Mouse (Mus musculus): ENCODE data around the gene Nlrp6. TPM values are rescaled to one million over a fixed set of nuclear protein-coding genes. Genes with fewer than 3 reads are reported as not detected.

Nlrp6 gene
- not detected in 2 replicates for polyA plus RNA-seq (2011; ENCODE audit: insufficient read depth, insufficient read length, low read depth, missing spikeins)

- H3K36me3 ChIP-seq (ENCODE audit: control insufficient read depth, insufficient read depth, low read length, poor library complexity, severe bottlenecking) = no peaks in the 10 kb centered on the region
- H3K9ac ChIP-seq (ENCODE audit: low read depth, poor library complexity, severe bottlenecking) = no peak within 1 kb of the TSS
- H3K27me3 ChIP-seq (ENCODE audit: control insufficient read depth, insufficient read depth, low read length, poor library complexity, severe bottlenecking) = no peaks in the 10 kb centered on the region
- no peak within 1 kb of the TSS for H3K27ac ChIP-seq (ENCODE audit: insufficient read depth, low read length)
- TF ChIP-seq CTCF (IDR thresholded peaks at IDR 0.05; ENCODE audit: low read depth, low read length) (no peak), EP300 (IDR thresholded peaks at IDR 0.05; ENCODE audit: insufficient read depth, low read depth, low read length) (no peak), POLR2A (IDR thresholded peaks at IDR 0.05; ENCODE audit: insufficient read depth, low read length) (no peak)
- H3K4me3 ChIP-seq (ENCODE audit: low read depth, low read length) = no peak within 1 kb of the TSS
- H3K4me1 ChIP-seq (ENCODE audit: control insufficient read depth, insufficient read depth, low read length) = no peaks in the 10 kb centered on the region
- H3K9me3 ChIP-seq (replicated peaks; ENCODE audit: control insufficient read depth, insufficient read depth, low read length, poor library complexity, severe bottlenecking) = no peaks in the 10 kb centered on the region
Observed at GRCm38 (mm10) chr7:140920418-140921029, at the start of gene Nlrp6. Gene Nlrp6 (plus strand): TSS chr7:140920902.

GRCm38 (mm10) chr7:140874224-140874623 is 46.5 kb upstream of the Nlrp6 start:
- no peaks in the 10 kb centered on the region for H3K9me3 ChIP-seq (replicated peaks; ENCODE audit: control insufficient read depth, insufficient read depth, low read length, poor library complexity, severe bottlenecking)
- H3K9ac ChIP-seq (ENCODE audit: low read depth, poor library complexity, severe bottlenecking) = no peak overlapping the region
- TF ChIP-seq CTCF (IDR thresholded peaks at IDR 0.05; ENCODE audit: low read depth, low read length) (no peak), EP300 (IDR thresholded peaks at IDR 0.05; ENCODE audit: insufficient read depth, low read depth, low read length) (no peak), POLR2A (IDR thresholded peaks at IDR 0.05; ENCODE audit: insufficient read depth, low read length) (no peak)
- H3K27ac ChIP-seq (ENCODE audit: insufficient read depth, low read length) = no peak overlapping the region
- no peak overlapping the region for H3K4me3 ChIP-seq (ENCODE audit: low read depth, low read length)
- H3K27me3 ChIP-seq (ENCODE audit: control insufficient read depth, insufficient read depth, low read length, poor library complexity, severe bottlenecking) = no peaks in the 10 kb centered on the region
- no peaks in the 10 kb centered on the region for H3K4me1 ChIP-seq (ENCODE audit: control insufficient read depth, insufficient read depth, low read length)
- H3K36me3 ChIP-seq (ENCODE audit: control insufficient read depth, insufficient read depth, low read length, poor library complexity, severe bottlenecking) = no peaks in the 10 kb centered on the region; the same call in 1 of the 2 replicates

DNA sequence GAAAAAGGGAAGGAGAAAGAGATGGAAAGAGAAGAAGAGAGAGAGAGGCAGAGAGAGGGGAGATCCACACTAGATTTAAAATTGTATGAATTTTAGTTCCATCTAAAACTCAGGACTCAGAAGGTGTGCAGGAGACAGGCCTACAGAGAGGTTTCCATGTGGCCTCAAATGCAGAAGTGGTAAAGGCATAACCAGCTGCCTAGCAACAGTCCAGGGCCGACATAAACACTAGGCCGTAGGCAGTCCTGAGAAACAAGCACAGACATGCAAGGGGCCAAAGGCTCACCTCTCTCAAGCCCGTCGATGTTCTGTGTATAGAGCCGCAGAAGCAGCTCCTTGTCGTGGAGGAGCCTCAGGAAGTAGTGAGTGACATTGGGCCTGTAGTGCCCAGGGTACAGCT is 43.3 kb upstream of the Nlrp6 start:
- Histone ChIP-seq H3K4me1 (ENCODE audit: control insufficient read depth, insufficient read depth, low read length) (no peaks in the 10 kb centered on the region), H3K27me3 (ENCODE audit: control insufficient read depth, insufficient read depth, low read length, poor library complexity, severe bottlenecking) (no peaks in the 10 kb centered on the region), H3K9ac (ENCODE audit: low read depth, poor library complexity, severe bottlenecking) (no peak overlapping the region), H3K4me3 (ENCODE audit: low read depth, low read length) (no peak overlapping the region), H3K27ac (ENCODE audit: insufficient read depth, low read length) (no peak overlapping the region), H3K9me3 (replicated peaks; ENCODE audit: control insufficient read depth, insufficient read depth, low read length, poor library complexity, severe bottlenecking) (no peaks in the 10 kb centered on the region), H3K36me3 (ENCODE audit: control insufficient read depth, insufficient read depth, low read length, poor library complexity, severe bottlenecking) (no peaks in the 10 kb centered on the region; the same call in 1 of the 2 replicates)
- TF ChIP-seq CTCF (IDR thresholded peaks at IDR 0.05; ENCODE audit: low read depth, low read length) (no peak), POLR2A (IDR thresholded peaks at IDR 0.05; ENCODE audit: insufficient read depth, low read length) (no peak), EP300 (IDR thresholded peaks at IDR 0.05; ENCODE audit: insufficient read depth, low read depth, low read length) (no peak)

DNA sequence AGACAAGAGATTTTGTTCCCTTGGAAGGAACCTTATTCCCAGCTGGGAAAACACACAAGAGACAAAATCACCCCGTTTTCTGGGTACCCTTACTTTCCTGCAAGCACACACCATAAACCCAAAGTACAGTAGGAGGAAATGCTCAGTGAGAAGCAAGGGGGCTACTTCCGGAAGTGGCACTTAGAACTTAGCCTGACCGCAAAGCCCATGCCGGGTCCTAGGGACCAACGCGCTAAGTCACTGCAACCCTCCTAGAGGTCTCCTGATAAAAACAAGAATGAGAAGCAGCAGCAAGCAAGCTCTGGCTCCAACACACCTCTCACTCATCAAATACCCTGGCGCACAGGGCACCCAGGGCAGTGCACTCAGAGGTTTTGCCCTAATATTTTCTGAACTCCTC is 41.3 kb upstream of the Nlrp6 start:
- no peaks in the 10 kb centered on the region for H3K4me1 ChIP-seq (ENCODE audit: control insufficient read depth, insufficient read depth, low read length)
- no peak overlapping the region for H3K9ac ChIP-seq (ENCODE audit: low read depth, poor library complexity, severe bottlenecking)
- H3K4me3 ChIP-seq (ENCODE audit: low read depth, low read length) = no peak overlapping the region
- no peaks in the 10 kb centered on the region for H3K27me3 ChIP-seq (ENCODE audit: control insufficient read depth, insufficient read depth, low read length, poor library complexity, severe bottlenecking)
- no peak overlapping the region for H3K27ac ChIP-seq (ENCODE audit: insufficient read depth, low read length)
- H3K36me3 ChIP-seq (ENCODE audit: control insufficient read depth, insufficient read depth, low read length, poor library complexity, severe bottlenecking) = no peaks in the 10 kb centered on the region
- TF ChIP-seq EP300 (IDR thresholded peaks at IDR 0.05; ENCODE audit: insufficient read depth, low read depth, low read length) (no peak), CTCF (IDR thresholded peaks at IDR 0.05; ENCODE audit: low read depth, low read length) (no peak), POLR2A (IDR thresholded peaks at IDR 0.05; ENCODE audit: insufficient read depth, low read length) (no peak)
- no peaks in the 10 kb centered on the region for H3K9me3 ChIP-seq (replicated peaks; ENCODE audit: control insufficient read depth, insufficient read depth, low read length, poor library complexity, severe bottlenecking)

GRCm38 (mm10) chr7:140880419-140880818 is 40.3 kb upstream of the Nlrp6 start:
- TF ChIP-seq POLR2A (IDR thresholded peaks at IDR 0.05; ENCODE audit: insufficient read depth, low read length) (no peak), CTCF (IDR thresholded peaks at IDR 0.05; ENCODE audit: low read depth, low read length) (no peak), EP300 (IDR thresholded peaks at IDR 0.05; ENCODE audit: insufficient read depth, low read depth, low read length) (no peak)
- Histone ChIP-seq H3K4me1 (ENCODE audit: control insufficient read depth, insufficient read depth, low read length) (no peaks in the 10 kb centered on the region), H3K27ac (ENCODE audit: insufficient read depth, low read length) (no peak overlapping the region), H3K27me3 (ENCODE audit: control insufficient read depth, insufficient read depth, low read length, poor library complexity, severe bottlenecking) (no peaks in the 10 kb centered on the region), H3K4me3 (ENCODE audit: low read depth, low read length) (no peak overlapping the region), H3K36me3 (ENCODE audit: control insufficient read depth, insufficient read depth, low read length, poor library complexity, severe bottlenecking) (no peaks in the 10 kb centered on the region; the same call in 1 of the 2 replicates), H3K9me3 (replicated peaks; ENCODE audit: control insufficient read depth, insufficient read depth, low read length, poor library complexity, severe bottlenecking) (no peaks in the 10 kb centered on the region), H3K9ac (ENCODE audit: low read depth, poor library complexity, severe bottlenecking) (no peak overlapping the region)

DNA sequence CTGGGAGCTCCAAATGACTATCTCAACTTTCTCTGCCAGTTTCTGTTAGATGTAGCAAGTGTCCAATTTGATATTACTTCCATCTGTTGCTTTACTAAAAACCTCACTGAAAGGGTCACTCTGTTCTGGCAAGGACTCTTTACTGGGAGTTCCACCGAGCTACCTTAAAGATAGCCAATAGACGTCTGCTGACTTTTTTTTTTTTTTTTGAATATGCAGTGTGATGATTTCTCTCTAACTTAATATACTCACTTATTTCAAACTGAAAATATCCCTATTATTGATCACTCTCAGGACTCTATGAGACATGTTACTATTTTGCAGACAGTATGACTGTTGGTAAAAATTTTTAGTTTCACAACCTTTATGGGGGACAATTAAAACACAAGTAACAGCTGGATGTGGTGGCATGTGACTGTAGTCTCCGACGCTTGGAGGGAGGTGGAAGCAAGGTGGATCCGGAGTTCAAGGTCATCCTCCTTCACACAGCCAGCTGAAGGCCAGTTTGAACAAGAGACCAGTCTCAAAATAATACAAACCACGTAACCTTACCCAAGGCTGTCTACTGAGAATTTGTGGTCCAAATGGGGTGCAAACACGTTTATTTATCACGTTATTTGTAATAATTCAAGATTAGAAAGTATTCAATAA is 39.7 kb upstream of the Nlrp6 start:
- Histone ChIP-seq H3K27me3 (ENCODE audit: control insufficient read depth, insufficient read depth, low read length, poor library complexity, severe bottlenecking) (no peaks in the 10 kb centered on the region), H3K9me3 (replicated peaks; ENCODE audit: control insufficient read depth, insufficient read depth, low read length, poor library complexity, severe bottlenecking) (no peaks in the 10 kb centered on the region), H3K9ac (ENCODE audit: low read depth, poor library complexity, severe bottlenecking) (peak overlapping the region; percentile 59), H3K4me1 (ENCODE audit: control insufficient read depth, insufficient read depth, low read length) (no peaks in the 10 kb centered on the region), H3K4me3 (ENCODE audit: low read depth, low read length) (peak overlapping the region; percentile 47), H3K36me3 (ENCODE audit: control insufficient read depth, insufficient read depth, low read length, poor library complexity, severe bottlenecking) (peaks cover 2% of the 10 kb centered on the region), H3K27ac (ENCODE audit: insufficient read depth, low read length) (no peak overlapping the region)
- no peak for TF ChIP-seq POLR2A (IDR thresholded peaks at IDR 0.05; ENCODE audit: insufficient read depth, low read length)
- TF ChIP-seq EP300 (IDR thresholded peaks at IDR 0.05; ENCODE audit: insufficient read depth, low read depth, low read length) = peak; percentile 81
- TF ChIP-seq CTCF (IDR thresholded peaks at IDR 0.05; ENCODE audit: low read depth, low read length) = no peak
